Mouse (Mus musculus) CH12.LX (cell line): Measurements from ENCODE around the gene Pde1c. TPM values are rescaled to one million over a fixed set of nuclear protein-coding genes. Genes with fewer than 3 reads are reported as not detected.
A peak's percentile ranks its signal among the peaks of the same experiment; 100 is the strongest.

ENCODE experiments used
- DNase-seq: peaks from one replicate; pipeline ENCODE4 v3.0.0-alpha.2; 2013; ENCODE audit errors: extremely low read depth
- H3K27ac ChIP-seq: 2 replicates; pipeline ENCODE4 v1.5.1; 2012; ENCODE audit warnings: low read depth, mild to moderate bottlenecking, control low read depth, moderate library complexity; ENCODE audit not compliant: insufficient read depth
- H3K27me3 ChIP-seq: replicated peaks from 2 replicates; pipeline ENCODE3; 2012; ENCODE audit warnings: inconsistent platforms
- H3K36me3 ChIP-seq, 2 experiments: replicated peaks in 1 of 2; 2 replicates each; pipeline versions ENCODE3 to v1.6.1; 2012; ENCODE audit warnings: inconsistent platforms in 1 of 2, low read length in 1 of 2, mild to moderate bottlenecking in 1 of 2, mixed read lengths in 1 of 2, moderate library complexity in 1 of 2; ENCODE audit not compliant: control insufficient read depth in 1 of 2, insufficient read depth in 1 of 2
- H3K4me1 ChIP-seq, 2 experiments: 2 replicates each; pipeline ENCODE4 v1.6.1; 2012; ENCODE audit warnings: inconsistent platforms in 1 of 2, moderate library complexity in 1 of 2; ENCODE audit not compliant: insufficient read depth in 2 of 2, control insufficient read depth in 1 of 2
- H3K4me2 ChIP-seq: 2 replicates; pipeline ENCODE4 v1.6.1; 2012; ENCODE audit warnings: low read depth, mild to moderate bottlenecking, control low read depth; ENCODE audit not compliant: poor library complexity, insufficient read depth, severe bottlenecking
- H3K4me3 ChIP-seq, 3 experiments: fragments of 150-350 bp in 1 of 3; sonication (generic) in 1 of 3; replicated peaks in 1 of 3; 2 replicates each; pipeline versions ENCODE3 to v1.5.1; 2011 to 2012; ENCODE audit warnings: low read depth in 2 of 3, low read length in 2 of 3, mild to moderate bottlenecking in 2 of 3, moderate library complexity in 2 of 3, control low read depth in 1 of 3, improper control_type of control experiment in 1 of 3, inconsistent platforms in 1 of 3, mixed read lengths in 1 of 3; ENCODE audit not compliant: poor library complexity in 1 of 3
- H3K79me2 ChIP-seq: replicated peaks from 2 replicates; pipeline ENCODE4 v1.6.1; 2012; ENCODE audit warnings: mild to moderate bottlenecking, moderate library complexity; ENCODE audit not compliant: control insufficient read depth, poor library complexity, insufficient read depth, severe bottlenecking; ENCODE audit errors: extremely low read depth
- H3K9ac ChIP-seq: 2 replicates; pipeline ENCODE4 v1.6.1; 2012; ENCODE audit warnings: low read depth, mild to moderate bottlenecking, control low read depth, moderate library complexity; ENCODE audit not compliant: insufficient read depth
- H3K9me3 ChIP-seq: replicated peaks from 2 replicates; pipeline ENCODE3; 2012; ENCODE audit warnings: low read length, inconsistent platforms, mixed read lengths
- CTCF ChIP-seq, 2 experiments: IDR thresholded peaks in 1 of 2; conservative IDR thresholded peaks in 1 of 2; 2 replicates each; pipeline ENCODE4 v1.5.1; 2011 to 2012; ENCODE audit warnings: low read depth in 2 of 2, low read length in 2 of 2, improper control_type of control experiment in 1 of 2, inconsistent platforms in 1 of 2, mild to moderate bottlenecking in 1 of 2, moderate library complexity in 1 of 2
- ELF1 ChIP-seq: IDR thresholded peaks from 2 replicates; pipeline ENCODE4 v1.6.1; 2014; ENCODE audit warnings: low read depth, mild to moderate bottlenecking, inconsistent platforms, low read length, improper control_type of control experiment
- IRF4 ChIP-seq: IDR thresholded peaks from 2 replicates; pipeline ENCODE4 v1.6.1; 2014; ENCODE audit warnings: low read depth, mild to moderate bottlenecking, inconsistent platforms, low read length, improper control_type of control experiment
- JUND ChIP-seq: conservative IDR thresholded peaks from 2 replicates; pipeline ENCODE4 v1.6.1; 2011; ENCODE audit warnings: low read depth, low read length, improper control_type of control experiment
- KAT2A ChIP-seq: IDR thresholded peaks from 2 replicates; pipeline ENCODE4 v1.6.1; 2012; ENCODE audit warnings: low read length, improper control_type of control experiment, inconsistent platforms; ENCODE audit not compliant: insufficient replicate concordance
- MXI1 ChIP-seq: IDR thresholded peaks from 2 replicates; pipeline ENCODE4 v1.6.1; 2011; ENCODE audit warnings: mild to moderate bottlenecking, low read depth, low read length, improper control_type of control experiment
- NELFE ChIP-seq: IDR thresholded peaks from 2 replicates; pipeline ENCODE4 v1.6.1; 2011; ENCODE audit warnings: low read depth, low read length, improper control_type of control experiment
- PAX5 ChIP-seq: IDR thresholded peaks from 2 replicates; pipeline ENCODE4 v1.6.1; 2012; ENCODE audit warnings: low read length, inconsistent platforms, mixed read lengths
- RAD21 ChIP-seq: IDR thresholded peaks from 2 replicates; pipeline ENCODE4 v1.6.1; 2011; ENCODE audit warnings: low read depth, mild to moderate bottlenecking, low read length, improper control_type of control experiment, moderate library complexity
- SIN3A ChIP-seq: IDR thresholded peaks from 2 replicates; pipeline ENCODE4 v1.6.1; 2012; ENCODE audit warnings: low read length, improper control_type of control experiment, inconsistent platforms
- SMC3 ChIP-seq: IDR thresholded peaks from 2 replicates; pipeline ENCODE4 v1.6.1; 2011; ENCODE audit warnings: low read depth, low read length, improper control_type of control experiment
- TBP ChIP-seq: conservative IDR thresholded peaks from 2 replicates; pipeline ENCODE4 v1.6.1; 2011; ENCODE audit warnings: low read depth, low read length, improper control_type of control experiment
- ZKSCAN1 ChIP-seq: IDR thresholded peaks from 2 replicates; pipeline ENCODE4 v1.6.1; 2012; ENCODE audit warnings: low read depth, inconsistent platforms, low read length, improper control_type of control experiment, borderline replicate concordance
- dilution Hi-C: fragments of 300-500 bp; cut with MboI; formaldehyde crosslinking; loops from 2 replicates; pipeline ENCODE4 v1.14.3; 2020; ENCODE audit warnings: low sequenced_read_pairs; ENCODE audit not compliant: extremely low pct_unique_long_range_greater_than_20kb, extremely low pct_ligation_motif_present
- in situ Hi-C: fragments of 300-500 bp; cut with MboI; formaldehyde crosslinking; loops from 3 replicates; pipeline ENCODE4 v1.14.3; 2019; ENCODE audit warnings: low sequenced_read_pairs, low pct_ligation_motif_present, low pct_unique_long_range_greater_than_20kb, mixed read lengths
- polyA plus RNA-seq: library from polyadenylated mRNA; unstranded; fragments of >175 nt; gene quantifications from 2 replicates; pipeline ENCODE4 v1.2.1, GENCODE M21; 2012; ENCODE audit warnings: low read depth; ENCODE audit not compliant: insufficient read length
- total RNA-seq, 2 experiments: library from RNA; depleted of rRNA; stranded (reverse); fragments of 300-350 nt in 1 of 2; fragments of >200 nt in 1 of 2; gene quantifications; 2 replicates each; pipeline ENCODE4 v1.2.3; 2012 to 2014

Gene Pde1c
- total and polyA plus RNA-seq, 3 experiments: 2.3 to 3.8 (median 2.4) TPM

- no peak for TF ChIP-seq KAT2A
- TF ChIP-seq PAX5: no peak
- TF ChIP-seq NELFE: no peak
- TF ChIP-seq RAD21: peak; percentile 35
- TF ChIP-seq CTCF (conservative IDR thresholded peaks at IDR 0.05 in 1 of 2, IDR thresholded peaks at IDR 0.05 in 1 of 2; ENCODE audit: low read depth in 2 of 2, low read length in 2 of 2): peak; percentile 60 to 88
- no peak for TF ChIP-seq MXI1
- no peak for TF ChIP-seq SIN3A
- no peak for TF ChIP-seq JUND
- peak; percentile 21; the same call in 1 of the 2 replicates for TF ChIP-seq SMC3
- TF ChIP-seq ELF1: no peak
- no peak for TF ChIP-seq TBP
- no peak for TF ChIP-seq ZKSCAN1
- TF ChIP-seq IRF4: no peak
- in situ Hi-C loops: no loop called here
- no peak overlapping the region for H3K4me2 ChIP-seq
Observed at GRCm38 (mm10) chr6:56025533-56025932, 543.4 kb downstream of the Pde1c start.

More at GRCm38 (mm10) chr6:56025533-56025932, 543.4 kb downstream of the Pde1c start:
- Histone ChIP-seq H3K9ac (no peak overlapping the region), H3K4me1 (no peaks in the 10 kb centered on the region), H3K4me3 (no peak overlapping the region), H3K9me3 (no peaks in the 10 kb centered on the region), H3K27me3 (no peaks in the 10 kb centered on the region), H3K27ac (no peak overlapping the region), H3K36me3 (no peaks in the 10 kb centered on the region), H3K79me2 (no peaks in the 10 kb centered on the region)
- DNase-seq: peak; percentile 24
- dilution Hi-C loops: no loop called here

Other genes starting within 250 kb of the Pde1c start
- 89.3 and 103 TPM in 2 replicates for gene Lsm5, start 135.6 kb upstream of the Pde1c start, total RNA-seq (2012; rRNA removed)
- 298 and 357 TPM in 2 replicates for gene Lsm5, start 135.6 kb upstream of the Pde1c start, total RNA-seq (2014; rRNA removed)
- 80.0 and 98.9 TPM in 2 replicates for gene Lsm5, start 135.6 kb upstream of the Pde1c start, polyA plus RNA-seq
- gene Avl9, start 145.8 kb upstream of the Pde1c start, total RNA-seq (2012; rRNA removed): 12.8 and 14.1 TPM in 2 replicates
- 20.4 and 23.5 TPM in 2 replicates for gene Avl9, start 145.8 kb upstream of the Pde1c start, total RNA-seq (2014; rRNA removed)
- 11.2 and 13.1 TPM in 2 replicates for gene Avl9, start 145.8 kb upstream of the Pde1c start, polyA plus RNA-seq
- gene Kbtbd2, start 228.7 kb upstream of the Pde1c start, total RNA-seq (2012; rRNA removed): 11.0 and 13.3 TPM in 2 replicates
- 29.5 and 34.2 TPM in 2 replicates for gene Kbtbd2, start 228.7 kb upstream of the Pde1c start, total RNA-seq (2014; rRNA removed)
- gene Kbtbd2, start 228.7 kb upstream of the Pde1c start, polyA plus RNA-seq: 8.4 and 9.3 TPM in 2 replicates